8 mouse cellular contexts compared by ENCODE assay signal in genomic region chr2:93180077-93180844, GRCm38 (mm10). TPM values are rescaled to one million over a fixed set of nuclear protein-coding genes. Genes with fewer than 3 reads are reported as not detected.
DNase-seq lines count a peak whose midpoint lies in the region; ATAC-seq and TF ChIP-seq lines count a peak whose summit lies in the region.

No protein-coding gene starts in this region.

- DNase-seq in heart, adult 11 months = peak; percentile 95
- no peak for DNase-seq in heart, postnatal 25 days (ENCODE audit: low spot score)
- peak; percentile 58 for DNase-seq in retina, embryonic 14.5 days (ENCODE audit: low spot score)
- DNase-seq in urinary bladder, postnatal 4 days (ENCODE audit: low spot score in 2 of 2) = no peak

- H3K9me3 ChIP-seq in E14TG2a.4 (ENCODE audit: low read length) = peaks cover 12% of the 10 kb centered on the region
- H3K9me3 ChIP-seq in embryonic facial prominence, embryonic 13.5 days = no peaks in the 10 kb centered on the region
- no peaks in the 10 kb centered on the region for H3K9me3 ChIP-seq in hindbrain, embryonic 15.5 days
- no peaks in the 10 kb centered on the region for H3K9me3 ChIP-seq in limb, embryonic 15.5 days

- H3K27ac ChIP-seq in embryonic facial prominence, embryonic 13.5 days = no peak overlapping the region
- peak overlapping the region; percentile 63 for H3K27ac ChIP-seq in hindbrain, embryonic 15.5 days (replicated peaks)
- no peak overlapping the region for H3K27ac ChIP-seq in limb, embryonic 15.5 days

- no peaks in the 10 kb centered on the region for H3K36me3 ChIP-seq in E14TG2a.4 (ENCODE audit: insufficient read depth, low read length)
- H3K36me3 ChIP-seq in embryonic facial prominence, embryonic 13.5 days = no peaks in the 10 kb centered on the region
- no peaks in the 10 kb centered on the region for H3K36me3 ChIP-seq in hindbrain, embryonic 15.5 days
- no peaks in the 10 kb centered on the region for H3K36me3 ChIP-seq in limb, embryonic 15.5 days

- H3K4me3 ChIP-seq in E14TG2a.4 (replicated peaks; ENCODE audit: low read length) = peak overlapping the region; percentile 76
- H3K4me3 ChIP-seq in embryonic facial prominence, embryonic 13.5 days = peak overlapping the region; percentile 38
- H3K4me3 ChIP-seq in hindbrain, embryonic 15.5 days = peak overlapping the region; percentile 27
- H3K4me3 ChIP-seq in limb, embryonic 15.5 days = peak overlapping the region; percentile 23

- H3K9ac ChIP-seq in embryonic facial prominence, embryonic 13.5 days = peak overlapping the region; percentile 63
- H3K9ac ChIP-seq in hindbrain, embryonic 15.5 days = peak overlapping the region; percentile 33
- H3K9ac ChIP-seq in limb, embryonic 15.5 days = 0 out of 2 replicates have a peak overlapping the region, but pooled peaks have one; percentile 10

- intact Hi-C loops in heart, postnatal 25 days (cut with DNase I) = no loop called here

- no peak for TF ChIP-seq CTCF in E14TG2a.4 (conservative IDR thresholded peaks at IDR 0.05; ENCODE audit: low read length)

- peaks cover 88% of the 10 kb centered on the region for H3K4me1 ChIP-seq in E14TG2a.4 (replicated peaks; ENCODE audit: low read depth, low read length)
- peaks cover 35% of the 10 kb centered on the region for H3K4me1 ChIP-seq in embryonic facial prominence, embryonic 13.5 days
- peaks cover 49% of the 10 kb centered on the region for H3K4me1 ChIP-seq in hindbrain, embryonic 15.5 days (replicated peaks)
- peaks cover 35% of the 10 kb centered on the region for H3K4me1 ChIP-seq in limb, embryonic 15.5 days

- H3K4me2 ChIP-seq in embryonic facial prominence, embryonic 13.5 days = peak overlapping the region; percentile 69
- H3K4me2 ChIP-seq in hindbrain, embryonic 15.5 days = peak overlapping the region; percentile 57
- H3K4me2 ChIP-seq in limb, embryonic 15.5 days = peak overlapping the region; percentile 47

- H3K27me3 ChIP-seq in E14TG2a.4 (ENCODE audit: insufficient read depth, low read length) = peaks cover 36% of the 10 kb centered on the region
- peaks cover 77% of the 10 kb centered on the region for H3K27me3 ChIP-seq in embryonic facial prominence, embryonic 13.5 days
- H3K27me3 ChIP-seq in hindbrain, embryonic 15.5 days = no peaks in the 10 kb centered on the region
- peaks cover 67% of the 10 kb centered on the region for H3K27me3 ChIP-seq in limb, embryonic 15.5 days

- ATAC-seq in embryonic facial prominence, embryonic 13.5 days (ENCODE audit: insufficient number of reproducible peaks, insufficient read depth, low FRiP score, low TSS enrichment, low read depth) = no peak
- 0 out of 2 replicates have a peak, but pooled peaks have one; percentile 16 for ATAC-seq in hindbrain, embryonic 15.5 days (ENCODE audit: low FRiP score, low read depth)
- ATAC-seq in limb, embryonic 15.5 days (ENCODE audit: insufficient number of reproducible peaks, low FRiP score, low TSS enrichment, low read depth) = no peak

- WGBS in embryonic facial prominence, embryonic 13.5 days = 2% methylated on average over 41 of the region's 41 CpGs
- WGBS in hindbrain, embryonic 15.5 days = 1% methylated on average over 41 of the region's 41 CpGs
- 5% methylated on average over 41 of the region's 41 CpGs for WGBS in limb, embryonic 15.5 days

RNA-seq across cellular contexts. Expression of gene Trp53i11, which starts 7.1 kb away (rescaled TPM):
- 10 to 100 TPM; 30.3 to 45.6 TPM for total RNA-seq in heart, postnatal 25 days (2021)
- polyA plus RNA-seq in embryonic facial prominence, embryonic 13.5 days (2015; fragmentation: Nextera tagmentation; extraction: Ambion mirVana) = 26.7 and 27.0 TPM in 2 replicates
- 86.6 and 123 TPM in 2 replicates for polyA plus RNA-seq in hindbrain, embryonic 15.5 days (2015; fragmentation: Nextera tagmentation; extraction: Ambion mirVana)
- 26.5 and 31.0 TPM in 2 replicates for polyA plus RNA-seq in limb, embryonic 15.5 days (2015; fragmentation: Nextera tagmentation; extraction: Ambion mirVana)

Comparison
In these comparisons a context has a peak if more than half of its experiments do, and no peak if none do; other contexts are left out.
1. DNase-seq: peak in heart, adult 11 months (single experiment) and retina, embryonic 14.5 days (single experiment); none in heart, postnatal 25 days (single experiment) and urinary bladder, postnatal 4 days (0 of 2).
2. H3K4me3 ChIP-seq: peak in every context shown above with its lines; median percentile 76 in E14TG2a.4; 38 in embryonic facial prominence, embryonic 13.5 days; 27 in hindbrain, embryonic 15.5 days; 23 in limb, embryonic 15.5 days.
3. H3K9ac ChIP-seq: peak in every context shown above with its lines; median percentile 63 in embryonic facial prominence, embryonic 13.5 days; 33 in hindbrain, embryonic 15.5 days; 10 in limb, embryonic 15.5 days.
4. Peak in every context shown above with its lines, with median percentiles within 50 percentile points of each other: H3K4me2 ChIP-seq.